Mouse (Mus musculus) lung, postnatal 0 days (tissue): ENCODE results near the gene Dnmt1.

ENCODE experiments used
- CTCF ChIP-seq: IDR thresholded peaks from 2 replicates; pipeline ENCODE4 v1.5.1; 2016; ENCODE audit warnings: antibody characterized with exemption, mild to moderate bottlenecking
- EP300 ChIP-seq: IDR thresholded peaks from 2 replicates; pipeline ENCODE4 v1.6.1; 2016; ENCODE audit warnings: antibody characterized with exemption, mild to moderate bottlenecking, control low read depth

DNA sequence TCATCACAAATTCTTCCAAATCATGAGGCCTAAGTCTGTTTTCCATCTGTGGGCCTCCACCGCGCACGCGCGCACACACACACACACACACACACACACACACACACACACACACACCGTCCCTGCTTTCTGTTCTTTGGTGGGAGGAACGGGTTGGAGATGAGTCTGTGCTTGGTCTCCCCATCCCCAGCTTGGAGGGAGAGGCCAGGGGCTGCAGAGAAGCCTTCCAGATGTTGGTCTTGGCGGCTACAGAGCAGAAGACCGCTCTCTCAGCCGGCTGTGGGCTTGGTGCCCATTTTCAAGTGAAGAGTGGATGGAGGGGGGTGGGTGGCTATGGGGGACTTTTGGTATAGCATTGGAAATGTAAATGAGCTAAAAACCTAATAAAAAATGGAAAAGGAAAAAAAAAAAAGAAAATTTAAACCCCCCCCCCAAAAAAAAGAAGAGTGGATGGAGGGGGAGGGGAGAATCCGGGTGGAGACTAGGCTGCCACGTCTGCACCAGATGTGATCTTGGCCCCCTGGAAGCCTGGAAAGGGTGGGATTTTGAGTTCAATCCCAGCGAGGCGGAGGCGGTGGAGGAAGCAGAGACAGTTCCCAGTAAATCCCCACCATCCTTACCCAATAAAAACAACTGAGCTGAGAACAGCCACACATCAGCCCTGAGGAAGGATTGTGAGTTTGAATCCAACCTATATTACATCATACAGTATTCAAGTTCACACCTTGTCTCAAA, 27.4 kb upstream of the Dnmt1 start:
- no peak for TF ChIP-seq EP300
- TF ChIP-seq CTCF: no peak
